Mouse (Mus musculus): ENCODE measurements around the gene Cttnbp2nl.
A peak's percentile ranks its signal among the peaks of the same experiment; 100 is the strongest.

Gene Cttnbp2nl

GRCm38 (mm10) chr3:105012696-105013313 is 40.1 kb downstream of the Cttnbp2nl start:
- peak; percentile 41 for DNase-seq

DNA sequence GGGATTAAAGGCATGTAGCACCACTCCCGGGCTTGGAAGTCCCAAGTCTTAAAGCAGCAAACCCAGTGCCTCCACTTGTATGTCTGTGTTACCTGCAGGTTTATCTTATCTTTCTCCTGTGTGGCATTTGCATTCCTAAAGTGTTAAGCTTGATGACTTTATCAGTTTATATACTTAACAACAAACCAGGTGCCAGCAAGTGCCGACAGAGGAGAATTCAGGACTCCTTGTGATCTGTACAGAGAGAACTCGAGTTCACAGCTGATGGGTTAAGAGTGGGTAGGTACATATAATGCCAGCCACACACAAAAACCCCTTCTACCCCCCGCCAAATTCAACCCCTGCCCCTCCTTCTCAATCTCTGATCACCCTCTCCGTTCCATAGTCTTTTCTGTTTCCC is 41.1 kb downstream of the Cttnbp2nl start:
- no peak for DNase-seq

GRCm38 (mm10) chr3:105010681-105011339 is 42.1 kb downstream of the Cttnbp2nl start:
- DNase-seq = no peak

GRCm38 (mm10) chr3:105008070-105008469 is 44.9 kb downstream of the Cttnbp2nl start:
- DNase-seq = peak; percentile 76

GRCm38 (mm10) chr3:105006101-105006500 is 46.8 kb downstream of the Cttnbp2nl start:
- DNase-seq = no peak

DNA sequence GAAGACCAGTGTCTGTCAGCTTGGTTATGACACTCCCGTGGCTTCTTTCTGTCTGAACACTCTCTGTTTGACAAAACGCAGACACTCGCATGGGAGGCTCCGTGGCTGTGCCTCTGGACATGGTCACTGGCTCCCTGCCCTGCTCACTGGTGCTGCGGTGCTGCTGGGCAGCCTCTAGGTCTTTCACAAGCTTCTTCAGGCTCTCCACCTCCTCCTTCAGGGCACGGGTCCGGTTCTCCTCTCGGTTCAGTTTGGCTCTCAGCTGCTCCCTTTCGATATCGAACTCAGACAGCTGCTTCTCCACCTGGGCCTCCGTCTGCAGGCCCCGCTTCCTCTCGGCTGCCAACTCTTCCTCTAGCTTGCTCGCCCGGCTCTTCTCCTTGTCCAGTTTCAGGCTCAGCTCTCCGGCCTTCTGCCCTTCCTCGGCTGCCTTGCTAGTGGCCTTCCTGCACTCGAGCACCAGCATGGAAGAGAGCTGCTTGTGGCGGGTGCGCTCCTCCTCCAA is 47.3 kb downstream of the Cttnbp2nl start:
- no peak for DNase-seq

GRCm38 (mm10) chr3:105005011-105005410 is 47.9 kb downstream of the Cttnbp2nl start:
- no peak for DNase-seq

DNA sequence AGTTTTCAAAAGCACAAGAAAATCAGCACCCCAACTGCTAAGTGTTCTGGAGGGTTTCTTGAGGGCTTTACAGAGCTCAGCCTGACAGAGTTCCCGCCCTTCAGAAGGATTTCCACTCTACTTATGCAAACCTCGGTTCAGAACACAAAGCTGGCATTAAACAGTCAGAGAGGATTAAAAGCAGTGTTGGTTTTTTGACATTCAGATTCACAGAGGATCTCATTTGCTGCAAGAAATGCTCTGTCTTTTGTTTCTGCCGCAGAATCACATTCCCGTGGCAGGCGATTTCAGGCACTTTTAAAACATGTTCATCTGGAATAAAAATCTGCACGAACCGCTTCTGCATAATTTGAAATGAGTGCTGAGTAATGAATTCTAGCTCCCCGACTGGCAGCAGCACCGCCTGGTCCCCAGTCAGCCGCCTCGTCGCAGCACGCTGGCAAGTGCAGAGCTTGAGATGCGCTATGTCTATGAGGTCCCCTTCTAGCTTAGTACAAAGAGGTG is 48.9 kb downstream of the Cttnbp2nl start:
- no peak for DNase-seq

DNA sequence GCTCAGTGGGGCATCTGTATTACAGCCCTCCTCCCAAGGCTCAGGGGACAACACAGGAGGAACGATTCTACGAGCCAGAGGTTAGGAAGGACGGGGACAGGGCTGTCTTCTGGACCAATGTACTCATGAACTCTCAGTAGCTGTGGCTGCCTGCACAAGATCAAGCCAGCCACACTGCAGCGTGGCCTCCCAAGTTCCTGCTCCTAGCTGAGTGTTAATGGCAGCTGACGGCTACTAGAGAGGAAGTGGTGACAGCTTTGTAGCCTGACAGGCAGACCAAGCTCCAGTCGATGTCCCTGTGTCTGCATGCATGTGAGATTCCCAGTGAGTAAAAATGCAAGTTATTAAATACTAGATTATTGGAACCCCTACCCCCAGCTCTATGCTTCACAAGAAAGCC is 51.6 kb downstream of the Cttnbp2nl start:
- no peak for DNase-seq

DNA sequence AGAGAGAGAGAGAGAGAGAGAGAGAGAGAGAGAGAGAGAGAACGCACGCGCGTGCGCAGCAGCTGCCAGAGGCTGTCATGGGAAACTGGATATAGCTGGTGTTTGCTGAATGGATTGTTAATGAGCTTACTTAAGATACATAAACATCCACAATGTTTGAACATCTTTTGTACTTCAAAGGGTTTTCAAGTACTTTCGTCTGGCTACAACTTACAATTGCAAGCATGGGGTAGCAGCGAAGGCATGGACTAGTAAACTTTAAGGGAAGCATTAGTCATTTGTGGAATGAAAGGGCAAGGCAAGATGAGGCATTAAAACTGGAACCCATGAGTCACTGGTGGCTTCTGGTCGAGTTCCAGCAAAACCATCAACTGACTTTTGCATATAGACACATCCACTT is 52.4 kb downstream of the Cttnbp2nl start:
- DNase-seq = peak; percentile 54

GRCm38 (mm10) chr3:104997563-104997962 is 55.4 kb downstream of the Cttnbp2nl start:
- peak; percentile 55 for DNase-seq

DNA sequence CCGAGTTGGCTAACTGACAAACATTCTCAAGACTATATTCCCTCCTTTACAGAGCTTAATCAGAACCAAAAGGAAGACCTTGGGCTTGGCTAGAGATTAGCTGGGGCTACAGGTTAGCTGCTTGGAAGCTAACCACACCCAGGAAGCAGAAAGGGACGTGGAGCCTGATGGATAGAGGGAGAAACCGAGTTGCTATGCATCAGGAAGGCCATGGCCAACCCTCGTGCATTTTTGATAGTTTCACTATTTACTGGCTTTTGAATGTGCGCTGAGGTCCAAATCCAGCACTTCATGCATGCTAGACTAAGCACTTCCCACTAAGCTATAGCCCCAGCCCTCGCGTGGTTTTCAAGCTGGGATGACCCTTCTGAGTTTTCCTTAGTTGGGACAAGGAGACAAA is 57.2 kb downstream of the Cttnbp2nl start:
- DNase-seq = no peak

- peak; percentile 47 for DNase-seq
These were observed 58.5 kb downstream of the Cttnbp2nl start for GRCm38 (mm10) chr3:104994415-104994841.

- peak; percentile 62 for DNase-seq
These were observed 59.1 kb downstream of the Cttnbp2nl start for GRCm38 (mm10) chr3:104993800-104994199.

- DNase-seq = peak; percentile 95
These were observed 60.1 kb downstream of the Cttnbp2nl start for GRCm38 (mm10) chr3:104992709-104993388.

- DNase-seq = peak; percentile 80
These were observed 61.2 kb downstream of the Cttnbp2nl start for GRCm38 (mm10) chr3:104991703-104992102.

GRCm38 (mm10) chr3:104987884-104988283 is 65.1 kb downstream of the Cttnbp2nl start:
- no peak for DNase-seq

GRCm38 (mm10) chr3:104979735-104980134 is 73.2 kb downstream of the Cttnbp2nl start:
- DNase-seq = no peak

GRCm38 (mm10) chr3:104967548-104968300 is 85.2 kb downstream of the Cttnbp2nl start:
- peak; percentile 97 for DNase-seq

DNA sequence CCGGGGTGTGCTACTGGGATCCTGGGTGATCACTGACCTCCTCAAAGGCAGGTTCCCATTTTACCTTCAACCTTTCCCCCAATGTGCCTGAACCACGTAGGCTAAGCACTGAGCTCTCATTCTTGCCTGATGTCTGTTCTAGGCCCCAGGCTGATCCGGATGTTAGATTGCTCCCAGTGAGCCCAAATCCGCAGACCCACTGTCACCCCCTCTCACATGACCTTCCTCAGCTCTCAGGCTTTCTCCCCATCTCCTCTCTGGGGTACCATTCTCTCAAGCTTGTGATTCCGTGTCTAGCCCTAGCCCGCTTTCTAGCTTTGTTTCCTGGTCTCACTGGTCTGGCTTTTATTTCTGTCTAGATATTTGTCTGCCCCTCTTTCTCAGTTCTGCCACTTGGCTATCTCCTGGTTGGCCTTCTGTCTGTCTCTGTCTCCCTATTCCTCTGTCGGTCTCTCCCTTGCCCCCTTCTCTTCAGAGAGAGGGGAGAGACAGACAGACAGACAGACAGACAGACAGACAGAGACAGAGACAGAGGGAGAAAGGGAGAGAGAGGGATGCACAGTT is 86.9 kb downstream of the Cttnbp2nl start:
- DNase-seq = no peak

GRCm38 (mm10) chr3:104965070-104965855 is 87.7 kb downstream of the Cttnbp2nl start:
- DNase-seq = no peak
